In the genomic region with DNA sequence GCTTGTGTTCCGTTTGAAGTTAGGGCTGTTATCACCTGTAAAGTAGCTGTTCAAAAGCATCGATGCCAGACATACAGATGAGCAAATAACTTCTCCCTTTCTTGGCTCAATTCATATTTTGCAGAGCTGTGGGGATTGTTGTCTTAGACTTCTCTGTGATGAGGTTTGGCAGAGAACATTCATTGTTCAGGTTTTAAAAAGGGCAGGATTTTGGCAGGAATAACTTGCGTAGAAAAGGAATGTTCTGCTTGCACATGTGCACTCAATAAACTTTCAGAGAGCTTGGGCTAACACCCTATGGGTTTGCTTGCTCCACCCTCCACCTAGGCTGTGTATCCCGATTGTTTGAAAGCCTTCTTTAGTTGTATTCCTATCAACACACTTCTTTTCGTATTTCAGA, we compare ENCODE assay signal across 34 mouse cellular contexts.
"Had no signal": no experiment of that assay in that cellular context is flagged by ENCODE, and none has a peak within 500 bp of the region (broad histone marks: within the 10 kb centered on the region; RNA-seq: fewer than 3 reads in every experiment).

No protein-coding gene starts in this region.

- DNase-seq: heart, postnatal 10 days; heart, postnatal 14 days; heart, postnatal 36 days; heart, postnatal 4 days; kidney, adult 11 months; kidney, adult 18-20 months; kidney, adult 2 months; kidney, adult 8-10 months; kidney, adult 9 months; kidney, postnatal 10 days; kidney, postnatal 14 days; kidney, postnatal 25 days; kidney, postnatal 36 days; kidney, postnatal 4 days; layer of hippocampus, adult 9-11 months; layer of hippocampus, postnatal 36 days had no signal

- H3K36me3 ChIP-seq: heart, embryonic 10.5 days; heart, embryonic 12.5 days; heart, embryonic 13.5 days; heart, embryonic 15.5 days; hindbrain, embryonic 12.5 days; hindbrain, embryonic 13.5 days; hindbrain, embryonic 15.5 days; intestine, embryonic 15.5 days; kidney, embryonic 15.5 days had no signal

- H3K9ac ChIP-seq: heart, embryonic 12.5 days; heart, embryonic 13.5 days; heart, embryonic 15.5 days; hindbrain, embryonic 12.5 days; hindbrain, embryonic 13.5 days; hindbrain, embryonic 14.5 days; hindbrain, embryonic 15.5 days; intestine, embryonic 15.5 days; kidney, embryonic 15.5 days had no signal

- H3K4me2 ChIP-seq: heart, embryonic 11.5 days; heart, embryonic 12.5 days; heart, embryonic 13.5 days; heart, embryonic 15.5 days; hindbrain, embryonic 12.5 days; hindbrain, embryonic 13.5 days; hindbrain, embryonic 14.5 days; hindbrain, embryonic 15.5 days; intestine, embryonic 15.5 days; kidney, embryonic 15.5 days had no signal

- H3K4me3 ChIP-seq: heart, embryonic 10.5 days; heart, embryonic 12.5 days; heart, embryonic 13.5 days; heart, embryonic 15.5 days; hindbrain, embryonic 12.5 days; hindbrain, embryonic 13.5 days; hindbrain, embryonic 15.5 days; intestine, embryonic 15.5 days; kidney, embryonic 15.5 days; layer of hippocampus, adult 2 months; left cerebral cortex, adult 2 months had no signal

- ATAC-seq: hindbrain, embryonic 16.5 days; inflammation-experienced regulatory T-cells, adult 6 months; intestine, embryonic 15.5 days; intestine, embryonic 16.5 days; intestine, postnatal 0 days had no signal

- H3K4me1 ChIP-seq: heart, embryonic 10.5 days; heart, embryonic 12.5 days; heart, embryonic 13.5 days; heart, embryonic 15.5 days; hindbrain, embryonic 12.5 days; hindbrain, embryonic 13.5 days; hindbrain, embryonic 15.5 days; intestine, embryonic 15.5 days; kidney, embryonic 15.5 days had no signal

- H3K9me3 ChIP-seq: heart, embryonic 10.5 days; heart, embryonic 12.5 days; heart, embryonic 13.5 days; heart, embryonic 15.5 days; hindbrain, embryonic 12.5 days; hindbrain, embryonic 13.5 days; hindbrain, embryonic 15.5 days; intestine, embryonic 15.5 days; kidney, embryonic 15.5 days had no signal

- H3K27ac ChIP-seq: heart, embryonic 10.5 days; heart, embryonic 13.5 days; heart, embryonic 15.5 days; hindbrain, embryonic 12.5 days; hindbrain, embryonic 13.5 days; hindbrain, embryonic 14.5 days; hindbrain, embryonic 15.5 days; intestine, embryonic 15.5 days; kidney, embryonic 15.5 days; kidney, postnatal 0 days; layer of hippocampus, adult 2 months; left cerebral cortex, adult 2 months had no signal

- H3K27me3 ChIP-seq: heart, embryonic 12.5 days; heart, embryonic 13.5 days; heart, embryonic 15.5 days; hindbrain, embryonic 12.5 days; hindbrain, embryonic 13.5 days; hindbrain, embryonic 15.5 days; intestine, embryonic 15.5 days; kidney, embryonic 15.5 days had no signal
